Mouse (Mus musculus) MEL (cell line): ENCODE measurements around the gene Kcnc3. TPM values are rescaled to one million over a fixed set of nuclear protein-coding genes. Genes with fewer than 3 reads are reported as not detected.

ENCODE experiments used
- DNase-seq: peaks from one replicate; pipeline ENCODE4 v3.0.0; 2011; ENCODE audit warnings: low read depth, low spot score
- H3K27ac ChIP-seq: 2 replicates; pipeline ENCODE4 v1.5.1; 2012; ENCODE audit warnings: low read depth, mild to moderate bottlenecking, control low read depth, low read length, moderate library complexity; ENCODE audit not compliant: control insufficient read depth
- H3K27me3 ChIP-seq, 2 experiments: fragments of 150-350 bp in 1 of 2; sonication (generic) in 1 of 2; 2 replicates each; pipeline ENCODE4 v1.6.1; 2012; ENCODE audit warnings: low read length in 2 of 2, mild to moderate bottlenecking in 2 of 2, improper control_type of control experiment in 1 of 2, moderate library complexity in 1 of 2; ENCODE audit not compliant: insufficient read depth in 2 of 2, control insufficient read depth in 1 of 2
- H3K36me3 ChIP-seq, 2 experiments: 2 replicates each; pipeline ENCODE4 v1.6.1; 2012 to 2014; ENCODE audit warnings: low read length in 2 of 2, improper control_type of control experiment in 1 of 2, inconsistent platforms in 1 of 2, mild to moderate bottlenecking in 1 of 2; ENCODE audit not compliant: insufficient read depth in 2 of 2, control insufficient read depth in 1 of 2
- H3K4me1 ChIP-seq, 2 experiments: fragments of 150-350 bp in 1 of 2; sonication (generic) in 1 of 2; 2 replicates each; pipeline ENCODE4 v1.6.1; 2012; ENCODE audit warnings: low read length in 2 of 2, improper control_type of control experiment in 1 of 2, mild to moderate bottlenecking in 1 of 2; ENCODE audit not compliant: insufficient read depth in 2 of 2, control insufficient read depth in 1 of 2
- H3K4me3 ChIP-seq, 2 experiments: fragments of 150-350 bp in 1 of 2; sonication (generic) in 1 of 2; 2 replicates each; pipeline ENCODE4 v1.5.1; 2012; ENCODE audit warnings: low read depth in 2 of 2, low read length in 2 of 2, mild to moderate bottlenecking in 2 of 2, moderate library complexity in 2 of 2, control low read depth in 1 of 2, improper control_type of control experiment in 1 of 2; ENCODE audit not compliant: control insufficient read depth in 1 of 2, insufficient read depth in 1 of 2
- H3K79me2 ChIP-seq: 2 replicates; pipeline ENCODE4 v1.6.1; 2012; ENCODE audit warnings: mild to moderate bottlenecking, low read length, moderate library complexity; ENCODE audit not compliant: control insufficient read depth, poor library complexity, insufficient read depth
- H3K9ac ChIP-seq: 2 replicates; pipeline ENCODE4 v1.6.1; 2012; ENCODE audit warnings: low read depth, mild to moderate bottlenecking, control low read depth, low read length, moderate library complexity; ENCODE audit not compliant: control insufficient read depth, poor library complexity, severe bottlenecking
- H3K9me3 ChIP-seq: fragments of 150-350 bp; sonication (generic); replicated peaks from 2 replicates; pipeline ENCODE4 v1.6.1; 2012; ENCODE audit warnings: mild to moderate bottlenecking, low read length, improper control_type of control experiment, moderate library complexity; ENCODE audit not compliant: insufficient read depth
- CTCF ChIP-seq, 3 experiments: IDR thresholded peaks in 2 of 3; conservative IDR thresholded peaks in 1 of 3; 2 replicates each; pipeline ENCODE4 v1.5.1; 2011 to 2012; ENCODE audit warnings: low read length in 3 of 3, low read depth in 2 of 3, mild to moderate bottlenecking in 2 of 3, improper control_type of control experiment in 1 of 3, inconsistent platforms in 1 of 3, mixed read lengths in 1 of 3, moderate library complexity in 1 of 3; ENCODE audit not compliant: control insufficient read depth in 1 of 3, insufficient read depth in 1 of 3, poor library complexity in 1 of 3, severe bottlenecking in 1 of 3
- EP300 ChIP-seq, 2 experiments: IDR thresholded peaks; 2 replicates each; pipeline ENCODE4 v1.6.1; 2011; ENCODE audit warnings: improper control_type of control experiment in 2 of 2, low read length in 2 of 2, low read depth in 1 of 2, mild to moderate bottlenecking in 1 of 2
- GATA1 ChIP-seq: IDR thresholded peaks from 2 replicates; pipeline ENCODE4 v1.6.1; 2011; ENCODE audit warnings: low read depth, low read length, improper control_type of control experiment
- MAX ChIP-seq: IDR thresholded peaks from 2 replicates; pipeline ENCODE4 v1.6.1; 2011; ENCODE audit warnings: low read length, improper control_type of control experiment
- NRF1 ChIP-seq: IDR thresholded peaks from 2 replicates; pipeline ENCODE4 v1.6.1; 2014; ENCODE audit warnings: low read depth, mild to moderate bottlenecking, inconsistent platforms, low read length, improper control_type of control experiment, moderate library complexity; ENCODE audit not compliant: poor library complexity, insufficient read depth, severe bottlenecking
- POLR2A ChIP-seq, 2 experiments: IDR thresholded peaks; 2 replicates each; pipeline ENCODE4 v1.6.1; 2011 to 2012; ENCODE audit warnings: low read length in 2 of 2, mild to moderate bottlenecking in 2 of 2, control low read depth in 1 of 2, improper control_type of control experiment in 1 of 2, low read depth in 1 of 2, moderate library complexity in 1 of 2; ENCODE audit not compliant: control insufficient read depth in 1 of 2, insufficient read depth in 1 of 2, poor library complexity in 1 of 2
- POLR2AphosphoS2 ChIP-seq: IDR thresholded peaks from 2 replicates; pipeline ENCODE4 v1.6.1; 2011; ENCODE audit warnings: low read length, improper control_type of control experiment
- POLR2AphosphoS5 ChIP-seq: IDR thresholded peaks from 2 replicates; pipeline ENCODE4 v1.6.1; 2012; ENCODE audit warnings: low read depth, borderline replicate concordance, mild to moderate bottlenecking, inconsistent platforms, low read length, moderate library complexity, mixed read lengths
- SMC3 ChIP-seq: IDR thresholded peaks from 2 replicates; pipeline ENCODE4 v1.6.1; 2011; ENCODE audit warnings: low read depth, low read length, improper control_type of control experiment
- TAL1 ChIP-seq: IDR thresholded peaks from 2 replicates; pipeline ENCODE4 v1.6.1; 2012; ENCODE audit warnings: mild to moderate bottlenecking, inconsistent platforms, low read length, moderate library complexity, mixed read lengths
- TBP ChIP-seq: IDR thresholded peaks from 2 replicates; pipeline ENCODE4 v1.8.0; 2011; ENCODE audit warnings: low read depth, low read length, improper control_type of control experiment
- TCF12 ChIP-seq: IDR thresholded peaks from 2 replicates; pipeline ENCODE4 v1.6.1; 2014; ENCODE audit warnings: low read depth, mild to moderate bottlenecking, inconsistent platforms, low read length, improper control_type of control experiment, moderate library complexity
- UBTF ChIP-seq: IDR thresholded peaks from 2 replicates; pipeline ENCODE4 v1.6.1; 2012; ENCODE audit warnings: low read depth, mild to moderate bottlenecking, inconsistent platforms, low read length, improper control_type of control experiment, moderate library complexity, borderline replicate concordance; ENCODE audit not compliant: insufficient read depth
- USF2 ChIP-seq, 2 experiments: IDR thresholded peaks; 2 replicates each; pipeline ENCODE4 v1.6.1; 2011 to 2012; ENCODE audit warnings: improper control_type of control experiment in 2 of 2, low read length in 2 of 2, borderline replicate concordance in 1 of 2, inconsistent platforms in 1 of 2, low read depth in 1 of 2, mild to moderate bottlenecking in 1 of 2; ENCODE audit not compliant: insufficient read depth in 1 of 2
- ZKSCAN1 ChIP-seq: IDR thresholded peaks from 2 replicates; pipeline ENCODE4 v1.6.1; 2012; ENCODE audit warnings: low read depth, mild to moderate bottlenecking, inconsistent platforms, low read length, improper control_type of control experiment, moderate library complexity
- ZNF384 ChIP-seq: IDR thresholded peaks from 2 replicates; pipeline ENCODE4 v1.6.1; 2012; ENCODE audit warnings: low read depth, mild to moderate bottlenecking, inconsistent platforms, low read length, improper control_type of control experiment
- polyA plus RNA-seq, 2 experiments: library from polyadenylated mRNA; stranded (reverse) in 1 of 2; unstranded in 1 of 2; fragments of >175 nt in 1 of 2; fragments of >200 nt in 1 of 2; gene quantifications; 2 replicates each; pipeline versions ENCODE4 v1.2.1 to v1.2.4; 2012; ENCODE audit warnings: low replicate concordance in 2 of 2, low read depth in 1 of 2; ENCODE audit not compliant: insufficient read length in 2 of 2, insufficient read depth in 1 of 2, missing spikeins in 1 of 2
- total RNA-seq: library from RNA; depleted of rRNA; stranded (reverse); fragments of 300-350 nt; gene quantifications from 2 replicates; pipeline ENCODE4 v1.2.3, GENCODE M21; 2012

The Kcnc3 gene
- total and polyA plus RNA-seq, 3 experiments: not detected

DNA sequence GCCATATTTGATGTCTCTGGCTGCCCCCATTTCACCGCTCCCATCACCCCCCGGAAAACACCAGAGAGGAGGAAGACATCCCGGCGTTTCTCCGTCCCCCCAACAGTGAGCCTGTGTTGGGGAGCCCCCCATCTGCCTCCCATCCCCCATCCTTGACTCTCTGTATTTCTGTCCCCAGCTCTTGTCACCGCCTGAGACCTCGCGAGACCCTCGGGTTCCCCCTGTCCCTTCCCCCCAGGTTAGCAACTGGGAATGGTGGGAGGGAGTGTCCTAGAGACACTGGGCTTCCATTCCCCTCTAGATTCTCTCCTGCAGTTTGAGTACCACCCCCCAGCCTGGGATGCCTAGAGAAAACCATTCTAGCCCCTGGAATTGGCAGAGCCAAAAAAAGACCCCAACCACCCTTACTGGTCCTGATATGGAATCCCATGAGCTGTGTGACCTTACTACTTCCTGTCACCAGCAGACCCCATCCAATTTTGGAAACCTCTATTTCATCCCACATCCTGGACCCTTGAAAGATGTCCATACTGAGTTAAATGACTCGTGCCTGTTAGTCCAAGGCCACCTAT lies 10.3 kb downstream of the Kcnc3 start:
- Histone ChIP-seq H3K9me3 (no peaks in the 10 kb centered on the region), H3K27ac (no peak overlapping the region), H3K4me1 (no peaks in the 10 kb centered on the region), H3K9ac (no peak overlapping the region), H3K79me2 (no peaks in the 10 kb centered on the region), H3K4me3 (no peak overlapping the region), H3K36me3 (no peaks in the 10 kb centered on the region), H3K27me3 (no peaks in the 10 kb centered on the region)
- DNase-seq: no peak
- TF ChIP-seq EP300 (IDR thresholded peaks at IDR 0.05; ENCODE audit: low read depth in 1 of 2, low read length in 2 of 2): no peak
- no peak for TF ChIP-seq TCF12
- TF ChIP-seq CTCF (IDR thresholded peaks at IDR 0.05 in 2 of 3, conservative IDR thresholded peaks at IDR 0.05 in 1 of 3; ENCODE audit: control insufficient read depth in 1 of 3, insufficient read depth in 1 of 3, low read depth in 2 of 3, low read length in 3 of 3, poor library complexity in 1 of 3, severe bottlenecking in 1 of 3): no peak
- TF ChIP-seq TBP: no peak
- no peak for TF ChIP-seq MAX
- TF ChIP-seq TAL1: no peak
- no peak for TF ChIP-seq NRF1
- TF ChIP-seq UBTF: no peak
- no peak for TF ChIP-seq SMC3

DNA sequence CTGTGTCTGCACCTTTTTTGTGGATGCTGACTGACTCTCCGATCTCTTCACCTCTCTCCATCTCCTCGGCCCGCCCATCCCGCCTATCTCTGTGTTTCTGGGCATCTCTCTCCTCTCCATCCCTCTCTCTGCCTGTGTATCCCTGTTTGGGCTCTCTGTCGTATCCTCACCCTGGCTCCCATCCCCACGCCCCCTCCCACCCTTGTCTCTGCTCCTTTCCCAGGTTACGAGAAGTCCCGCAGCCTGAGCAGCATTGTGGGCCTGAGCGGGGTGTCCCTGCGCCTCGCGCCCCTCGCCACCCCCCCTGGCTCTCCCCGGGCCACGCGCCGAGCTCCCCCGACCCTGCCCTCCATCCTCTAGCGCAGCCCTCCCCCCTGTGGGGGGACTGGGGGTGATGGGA lies 11.2 kb downstream of the Kcnc3 start:
- TF ChIP-seq ZNF384 (no peak), POLR2AphosphoS2 (no peak), ZKSCAN1 (no peak), MAX (no peak), TBP (no peak), CTCF (IDR thresholded peaks at IDR 0.05 in 2 of 3, conservative IDR thresholded peaks at IDR 0.05 in 1 of 3; ENCODE audit: control insufficient read depth in 1 of 3, insufficient read depth in 1 of 3, low read depth in 2 of 3, low read length in 3 of 3, poor library complexity in 1 of 3, severe bottlenecking in 1 of 3) (no peak), GATA1 (no peak), USF2 (IDR thresholded peaks at IDR 0.05; ENCODE audit: borderline replicate concordance in 1 of 2, insufficient read depth in 1 of 2, low read depth in 1 of 2, low read length in 2 of 2) (no peak), POLR2A (IDR thresholded peaks at IDR 0.05; ENCODE audit: control insufficient read depth in 1 of 2, insufficient read depth in 1 of 2, low read depth in 1 of 2, low read length in 2 of 2, poor library complexity in 1 of 2) (no peak), POLR2AphosphoS5 (no peak)
- Histone ChIP-seq H3K4me3 (no peak overlapping the region), H3K9me3 (no peaks in the 10 kb centered on the region), H3K4me1 (no peaks in the 10 kb centered on the region), H3K36me3 (no peaks in the 10 kb centered on the region), H3K9ac (no peak overlapping the region), H3K79me2 (no peaks in the 10 kb centered on the region), H3K27ac (no peak overlapping the region), H3K27me3 (no peaks in the 10 kb centered on the region)
- no peak for DNase-seq
